Comparison of ENCODE assay signal across 8 mouse cellular contexts in the genomic region with DNA sequence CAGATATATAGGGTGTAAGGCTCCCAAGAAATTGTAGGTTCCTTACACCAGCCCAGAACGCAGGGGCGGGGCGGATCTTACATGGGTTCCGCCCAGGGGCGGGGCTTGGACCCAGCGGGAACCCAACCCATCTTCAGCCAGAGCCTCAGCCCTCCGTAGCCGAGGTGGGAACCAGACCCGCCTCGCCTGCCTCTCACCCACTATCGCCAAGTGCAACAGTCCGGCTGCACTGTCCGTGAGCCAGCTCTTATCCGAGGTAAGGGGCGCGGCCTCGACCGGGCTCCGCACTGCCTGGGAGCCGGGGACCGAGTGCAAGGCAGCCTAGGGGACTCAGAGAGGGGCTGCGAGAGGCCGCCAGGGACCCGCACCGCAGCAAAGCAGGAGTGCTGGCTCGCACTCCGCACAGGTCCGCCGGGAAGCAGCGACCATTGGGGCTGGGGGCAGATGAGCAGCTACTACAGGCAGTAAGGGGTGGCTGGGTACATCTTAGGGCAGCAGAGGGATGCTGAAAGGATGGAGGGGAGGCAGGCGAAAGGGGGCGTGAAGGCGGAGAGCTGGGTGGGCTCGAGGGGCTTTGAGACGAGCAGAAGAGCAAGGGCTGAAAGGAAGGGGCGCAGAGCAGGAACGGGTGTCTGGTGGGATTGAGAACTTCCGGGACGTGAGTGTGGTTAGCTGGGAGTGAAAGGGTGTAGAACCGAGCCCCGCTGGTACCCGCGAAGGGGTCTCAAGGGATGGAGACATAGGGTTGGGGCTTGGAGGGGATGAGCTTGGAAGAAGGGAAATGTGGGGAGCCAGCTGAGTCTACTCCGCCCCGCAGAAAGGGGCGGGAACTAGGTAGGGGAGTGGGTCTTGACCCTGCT. TPM values are rescaled to one million over a fixed set of nuclear protein-coding genes. Genes with fewer than 3 reads are reported as not detected.
DNase-seq lines count a peak whose midpoint lies in the region; ATAC-seq and TF ChIP-seq lines count a peak whose summit lies in the region.

A gene (plus strand): TSS at position 101 of the 860 bp plus-strand sequence.

- peak; percentile 80 for ATAC-seq in heart, embryonic 14.5 days (ENCODE audit: insufficient number of reproducible peaks, insufficient read depth, low FRiP score, low read depth)
- ATAC-seq in kidney, postnatal 0 days (replicated peaks; ENCODE audit: low FRiP score, low read depth) = peak; percentile 79
- peak; percentile 95 for ATAC-seq in liver, embryonic 11.5 days (replicated peaks; ENCODE audit: low FRiP score)
- ATAC-seq in stomach, embryonic 14.5 days (ENCODE audit: insufficient number of reproducible peaks, insufficient read depth, low FRiP score, low read depth) = peak; percentile 92

- WGBS in heart, embryonic 14.5 days = under 1% methylated on average over 46 of the region's 46 CpGs
- WGBS in kidney, postnatal 0 days = under 1% methylated on average over 46 of the region's 46 CpGs
- WGBS in liver, embryonic 11.5 days = under 1% methylated on average over 46 of the region's 46 CpGs
- under 1% methylated on average over 46 of the region's 46 CpGs for WGBS in stomach, embryonic 14.5 days

- peaks cover 3% of the 10 kb centered on the region; the same call in 1 of the 2 replicates for H3K4me1 ChIP-seq in embryonic fibroblast, embryonic 13.5 days (ENCODE audit: control insufficient read depth, insufficient read depth, low read length)
- H3K4me1 ChIP-seq in heart, embryonic 14.5 days (ENCODE audit: control insufficient read depth in 2 of 2, insufficient read depth in 2 of 2, low read length in 2 of 2) = peaks cover 5 to 9% of the 10 kb centered on the region in 2 experiments; a peak in 2 of 4 replicates
- H3K4me1 ChIP-seq in kidney, postnatal 0 days (replicated peaks; ENCODE audit: insufficient read depth, low read length) = no peaks in the 10 kb centered on the region
- H3K4me1 ChIP-seq in liver, embryonic 11.5 days (replicated peaks; ENCODE audit: control insufficient read depth, insufficient read depth, low read length) = peaks cover 3% of the 10 kb centered on the region
- H3K4me1 ChIP-seq in stomach, embryonic 14.5 days (ENCODE audit: control insufficient read depth, insufficient read depth, low read length) = no peaks in the 10 kb centered on the region

- peak within 1 kb of the TSS; percentile 68 for H3K9ac ChIP-seq in heart, embryonic 14.5 days (ENCODE audit: low read length)
- peak within 1 kb of the TSS; percentile 29; the same call in 1 of the 2 replicates for H3K9ac ChIP-seq in kidney, postnatal 0 days (ENCODE audit: low read depth, low read length)
- peak within 1 kb of the TSS; percentile 62 for H3K9ac ChIP-seq in liver, embryonic 11.5 days (ENCODE audit: low read depth, low read length)
- H3K9ac ChIP-seq in stomach, embryonic 14.5 days (replicated peaks; ENCODE audit: low read depth, low read length) = peak within 1 kb of the TSS; percentile 36

- H3K9me3 ChIP-seq in heart, embryonic 14.5 days (ENCODE audit: control insufficient read depth, low read length) = no peaks in the 10 kb centered on the region
- no peaks in the 10 kb centered on the region for H3K9me3 ChIP-seq in kidney, postnatal 0 days (replicated peaks; ENCODE audit: low read length)
- no peaks in the 10 kb centered on the region for H3K9me3 ChIP-seq in liver, embryonic 11.5 days (ENCODE audit: control insufficient read depth, low read length)
- H3K9me3 ChIP-seq in stomach, embryonic 14.5 days (ENCODE audit: control insufficient read depth, low read depth, low read length) = no peaks in the 10 kb centered on the region

- no peak for TF ChIP-seq CTCF in embryonic fibroblast, embryonic 13.5 days (IDR thresholded peaks at IDR 0.05; ENCODE audit: borderline replicate concordance, insufficient read depth, low read length)
- no peak for TF ChIP-seq CTCF in kidney, postnatal 0 days (IDR thresholded peaks at IDR 0.05; ENCODE audit: low read depth)

- DNase-seq in CD4-positive helper T cell, adult 2 months (ENCODE audit: low read depth, low spot score) = peak; percentile 42
- DNase-seq in brain, embryonic 18.5 days (ENCODE audit: low read depth, low spot score) = peak; percentile 55
- peak; percentile 78 for DNase-seq in kidney, postnatal 0 days (ENCODE audit: low spot score)
- peak; percentile 76 for DNase-seq in liver, embryonic 11.5 days (ENCODE audit: low spot score)

- no peak within 1 kb of the TSS for H3K27ac ChIP-seq in embryonic fibroblast, embryonic 13.5 days (ENCODE audit: insufficient read depth, low read length)
- H3K27ac ChIP-seq in heart, embryonic 14.5 days (replicated peaks in 1 of 2; ENCODE audit: control insufficient read depth in 1 of 2, insufficient read depth in 1 of 2, low read depth in 2 of 2, low read length in 2 of 2) = no peak within 1 kb of the TSS
- no peak within 1 kb of the TSS for H3K27ac ChIP-seq in kidney, postnatal 0 days
- H3K27ac ChIP-seq in liver, embryonic 11.5 days (ENCODE audit: low read depth, low read length) = no peak within 1 kb of the TSS
- no peak within 1 kb of the TSS for H3K27ac ChIP-seq in stomach, embryonic 14.5 days (ENCODE audit: low read length)

- H3K27me3 ChIP-seq in heart, embryonic 14.5 days (ENCODE audit: control insufficient read depth, insufficient read depth, low read length) = peaks cover 14% of the 10 kb centered on the region
- no peaks in the 10 kb centered on the region for H3K27me3 ChIP-seq in kidney, postnatal 0 days (ENCODE audit: insufficient read depth, low read length)
- H3K27me3 ChIP-seq in liver, embryonic 11.5 days (replicated peaks; ENCODE audit: control insufficient read depth, insufficient read depth, low read length) = peaks cover 12% of the 10 kb centered on the region
- H3K27me3 ChIP-seq in myocyte (ENCODE audit: control insufficient read depth, insufficient read depth, insufficient read length) = no peaks in the 10 kb centered on the region
- H3K27me3 ChIP-seq in stomach, embryonic 14.5 days (ENCODE audit: control insufficient read depth, insufficient read depth, low read length) = no peaks in the 10 kb centered on the region

- H3K4me2 ChIP-seq in heart, embryonic 14.5 days (ENCODE audit: low read length) = peak within 1 kb of the TSS; percentile 97
- H3K4me2 ChIP-seq in kidney, postnatal 0 days (ENCODE audit: low read length) = peak within 1 kb of the TSS; percentile 79
- peak within 1 kb of the TSS; percentile 99 for H3K4me2 ChIP-seq in liver, embryonic 11.5 days
- H3K4me2 ChIP-seq in myocyte (ENCODE audit: low read depth) = peak within 1 kb of the TSS; percentile 34
- peak within 1 kb of the TSS; percentile 98 for H3K4me2 ChIP-seq in stomach, embryonic 14.5 days (replicated peaks; ENCODE audit: low read depth, low read length)

- H3K4me3 ChIP-seq in embryonic fibroblast, embryonic 13.5 days (ENCODE audit: insufficient read depth, low read length) = peak within 1 kb of the TSS; percentile 47
- H3K4me3 ChIP-seq in heart, embryonic 14.5 days (ENCODE audit: control insufficient read depth in 1 of 2, insufficient read depth in 1 of 2, low read depth in 1 of 2, low read length in 2 of 2) = peak within 1 kb of the TSS; percentile 53 to 54
- H3K4me3 ChIP-seq in kidney, postnatal 0 days (replicated peaks; ENCODE audit: low read depth, low read length) = peak within 1 kb of the TSS; percentile 42
- peak within 1 kb of the TSS; percentile 62 for H3K4me3 ChIP-seq in liver, embryonic 11.5 days (ENCODE audit: low read depth, low read length)
- no peak within 1 kb of the TSS for H3K4me3 ChIP-seq in myocyte
- H3K4me3 ChIP-seq in stomach, embryonic 14.5 days (ENCODE audit: low read depth, low read length) = peak within 1 kb of the TSS; percentile 56

- H3ac ChIP-seq in myocyte (ENCODE audit: control insufficient read depth, insufficient read length) = no peak within 1 kb of the TSS

- no peaks in the 10 kb centered on the region for H3K79me2 ChIP-seq in myocyte (ENCODE audit: control insufficient read depth, insufficient read depth)

- no peaks in the 10 kb centered on the region for H3K36me3 ChIP-seq in heart, embryonic 14.5 days (ENCODE audit: control insufficient read depth, insufficient read depth, low read length)
- no peaks in the 10 kb centered on the region for H3K36me3 ChIP-seq in kidney, postnatal 0 days (ENCODE audit: insufficient read depth, low read length)
- no peaks in the 10 kb centered on the region for H3K36me3 ChIP-seq in liver, embryonic 11.5 days (ENCODE audit: control insufficient read depth, insufficient read depth, low read length)
- no peaks in the 10 kb centered on the region for H3K36me3 ChIP-seq in myocyte (ENCODE audit: control insufficient read depth, insufficient read depth)
- H3K36me3 ChIP-seq in stomach, embryonic 14.5 days (ENCODE audit: control insufficient read depth, insufficient read depth, low read length) = no peaks in the 10 kb centered on the region

- TF ChIP-seq POLR2A in embryonic fibroblast, embryonic 13.5 days (IDR thresholded peaks at IDR 0.05; ENCODE audit: low read depth, low read length) = peak; percentile 32; the same call in 1 of the 2 replicates
- no peak for TF ChIP-seq POLR2A in myocyte (IDR thresholded peaks at IDR 0.05; ENCODE audit: insufficient read length, low read depth)

TF ChIP-seq in myocyte, 11 proteins besides CTCF, POLR2A, EP300 and RAD21:
- TF ChIP-seq MYOG (IDR thresholded peaks at IDR 0.05; ENCODE audit: control insufficient read depth in 1 of 3, insufficient read depth in 1 of 3, insufficient read length in 2 of 3, low read depth in 2 of 3) = no peak
- TF ChIP-seq SRF (IDR thresholded peaks at IDR 0.05; ENCODE audit: control insufficient read depth, insufficient read length, low read depth) = no peak
- no peak for TF ChIP-seq MAX (IDR thresholded peaks at IDR 0.05; ENCODE audit: low read depth)
- no peak for TF ChIP-seq USF1 (IDR thresholded peaks at IDR 0.05; ENCODE audit: low read depth)
- no peak for TF ChIP-seq POLR2AphosphoS2 (IDR thresholded peaks at IDR 0.05; ENCODE audit: insufficient read length, low read depth)
- no peak for TF ChIP-seq TCF12 (IDR thresholded peaks at IDR 0.05; ENCODE audit: insufficient read depth, poor library complexity, severe bottlenecking)
- TF ChIP-seq MYOD1 (IDR thresholded peaks at IDR 0.05; ENCODE audit: control insufficient read depth in 1 of 3, insufficient read length in 2 of 3, low read depth in 2 of 3) = no peak
- TF ChIP-seq REST (IDR thresholded peaks at IDR 0.05; ENCODE audit: insufficient read depth, insufficient read length) = no peak
- no peak for TF ChIP-seq E2F4 (IDR thresholded peaks at IDR 0.05; ENCODE audit: insufficient read depth)
TF ChIP-seq in myocyte: peak in this region for 0.

RNA-seq across cellular contexts. Expression of the gene that starts here (rescaled TPM):
- 4.8 and 7.4 TPM in 2 replicates for polyA plus RNA-seq in embryonic fibroblast, embryonic 13.5 days (2011; ENCODE audit: insufficient read length, low read depth, missing spikeins)
- polyA plus RNA-seq in heart, embryonic 14.5 days (2014; fragmentation: Nextera tagmentation; extraction: Ambion mirVana) = 5.0 and 6.6 TPM in 2 replicates
- polyA plus RNA-seq in kidney, postnatal 0 days (2015; fragmentation: Nextera tagmentation; extraction: Ambion mirVana) = 34.0 and 36.1 TPM in 2 replicates
- polyA plus RNA-seq in liver, embryonic 11.5 days (2014; fragmentation: Nextera tagmentation; extraction: Ambion mirVana) = 7.3 and 9.7 TPM in 2 replicates
- polyA plus RNA-seq in myocyte (2012; fragmentation: generic; extraction: Trizol) = 0.23 TPM
- polyA plus RNA-seq in stomach, embryonic 14.5 days (2014; fragmentation: Nextera tagmentation; extraction: Ambion mirVana) = 13.9 and 16.3 TPM in 2 replicates

Comparison
In these comparisons a context has a peak if more than half of its experiments do, and no peak if none do; other contexts are left out.
1. H3K4me2 ChIP-seq: peak in every context shown above with its lines; median percentile 99 in liver, embryonic 11.5 days; 98 in stomach, embryonic 14.5 days; 97 in heart, embryonic 14.5 days; 79 in kidney, postnatal 0 days; 34 in myocyte.